Mouse (Mus musculus) embryo, embryonic 10 days (tissue): Measurements from ENCODE around the gene Eps8l2.
"Not testable (repeated sequence)": the region's sequence is repeated elsewhere in the genome, so short reads cannot be mapped to it uniquely, and the experiment has no call there.

Source experiments
- DNase-seq: peaks from one replicate; pipeline ENCODE4 v3.0.0-alpha.2; 2015; ENCODE audit warnings: low spot score

Eps8l2 gene

GRCm38 (mm10) chr7:141407670-141408069, 69.0 kb downstream of the Eps8l2 start:
- not testable (repeated sequence) for DNase-seq

- peak; percentile 91 for DNase-seq
Observed at GRCm38 (mm10) chr7:141408833-141409232, 70.2 kb downstream of the Eps8l2 start.

DNA sequence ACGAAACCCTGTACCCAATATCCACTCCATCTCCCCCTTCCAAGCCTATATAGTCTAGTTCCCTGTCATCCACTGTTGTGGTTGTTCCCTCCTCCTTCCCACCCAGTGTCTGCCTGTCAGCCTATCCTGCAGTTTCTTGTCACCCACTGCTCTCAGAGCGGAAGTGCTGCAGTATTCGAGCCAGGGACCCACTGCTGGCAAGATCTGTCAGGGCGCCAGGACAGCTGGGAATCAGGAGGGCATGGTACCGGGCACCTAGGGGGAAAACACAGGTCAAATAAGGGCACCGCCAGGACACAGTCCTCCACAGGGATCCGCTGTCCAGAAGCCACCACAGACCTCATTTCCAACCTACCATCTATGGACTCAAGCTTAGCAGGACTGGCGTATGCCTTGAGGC, 72.0 kb downstream of the Eps8l2 start:
- DNase-seq: no peak

- no peak for DNase-seq
Observed at GRCm38 (mm10) chr7:141411667-141412066, 73.0 kb downstream of the Eps8l2 start.
